Mouse (Mus musculus) gastrocnemius, postnatal 25 days (tissue): ENCODE results near the gene Mier1. TPM values are rescaled to one million over a fixed set of nuclear protein-coding genes. Genes with fewer than 3 reads are reported as not detected.
A peak's percentile ranks its signal among the peaks of the same experiment; 100 is the strongest.

Source experiments
- DNase-seq: peaks from one replicate; pipeline ENCODE4 v3.0.0; 2022
- long read RNA-seq, 2 experiments: library from polyadenylated mRNA; stranded (forward); transcript quantifications; one replicate each; pipeline ENCODE4 v2.0.0; 2021
- total RNA-seq, 2 experiments: library from RNA; stranded (reverse); gene quantifications; 1 replicate in 1 of 2; 2 replicates in 1 of 2; pipeline ENCODE4 v1.2.3; 2021

Gene Mier1
- total RNA-seq = 10 to 100 TPM; 17.3 to 20.3 TPM
- long read RNA-seq, experiment 1, full-length matches to known transcripts = 2 of 2 reads
- long read RNA-seq, experiment 1, partial matches to known transcripts = 0 of 2 reads
- long read RNA-seq, experiment 1, other reads (novel, unspliced or antisense) = 0 of 2 reads
- long read RNA-seq, experiment 2, full-length matches to known transcripts = 3 of 5 reads
- long read RNA-seq, experiment 2, partial matches to known transcripts = 0 of 5 reads
- long read RNA-seq, experiment 2, other reads (novel, unspliced or antisense) = 2 of 5 reads

DNA sequence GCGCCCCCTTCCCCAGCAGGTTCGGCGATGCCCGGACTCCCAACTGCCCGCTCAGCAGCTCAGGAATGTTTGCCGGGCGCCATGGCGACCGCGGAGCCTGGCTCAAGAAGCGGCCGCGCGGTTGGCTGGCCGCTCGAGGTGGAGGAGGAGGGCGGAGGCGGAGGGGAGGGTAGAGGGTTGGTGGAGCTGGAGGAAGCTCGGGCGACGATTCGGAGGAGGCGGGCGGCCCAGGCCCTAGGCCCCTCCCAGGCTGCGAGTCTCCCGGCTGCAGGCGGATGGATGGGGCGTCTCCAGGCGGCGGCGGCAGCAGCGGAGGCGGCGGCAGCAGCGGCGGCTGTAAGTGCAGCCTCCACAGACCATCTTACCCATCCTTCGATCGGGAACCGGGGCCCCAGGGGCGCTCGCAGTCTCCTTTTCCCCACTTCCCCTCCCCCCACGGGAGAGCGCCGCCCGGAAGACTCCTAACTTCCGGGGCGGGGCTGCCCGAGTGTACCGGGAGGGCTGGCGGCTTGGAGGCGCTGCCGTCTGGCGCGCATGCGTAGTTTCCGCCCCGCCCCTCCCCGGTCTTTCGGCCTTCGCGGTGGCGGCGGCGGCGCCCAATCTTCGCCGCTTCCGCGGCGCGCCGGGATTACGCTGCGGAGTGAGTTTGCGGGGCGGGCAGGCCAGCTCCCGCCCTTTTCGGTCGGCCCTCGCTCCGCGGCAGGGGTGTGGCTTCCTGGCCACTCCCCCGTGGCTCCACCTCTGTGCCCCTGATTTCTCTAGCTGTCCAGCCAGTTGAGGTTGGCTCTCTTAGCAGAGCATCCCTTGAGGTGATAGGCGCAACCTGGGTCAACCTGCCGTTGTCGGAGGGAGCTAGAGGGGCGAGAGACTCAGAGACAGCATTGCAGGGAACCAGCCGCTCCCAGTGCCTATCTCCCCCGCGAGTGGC, at the start of gene Mier1, which contains the start of gene Wdr78:
Gene Mier1 (plus strand): TSS at position 207 of the 928 bp plus-strand sequence.
Gene Wdr78 (minus strand): TSS at position 372 of the 928 bp plus-strand sequence.
- DNase-seq = peak; percentile 97

DNA sequence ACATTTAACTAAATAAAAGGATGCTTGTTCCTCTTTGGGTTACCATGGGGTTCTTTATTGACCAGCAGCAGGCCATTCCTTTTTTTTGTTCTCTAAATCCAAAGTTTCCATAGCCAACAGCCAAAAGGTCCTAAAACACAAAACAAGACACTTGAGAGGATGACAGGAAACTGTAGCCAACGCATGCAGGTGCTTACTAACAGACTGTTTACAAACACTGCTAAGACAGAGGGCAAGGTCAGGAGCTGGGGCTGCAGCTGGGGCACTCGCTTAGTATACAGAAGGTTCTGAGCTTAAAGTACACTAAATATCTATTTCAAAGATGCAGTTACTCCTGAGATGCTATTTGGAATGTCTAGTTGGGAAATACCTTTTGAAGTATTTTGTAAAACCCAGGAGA, 49.8 kb upstream of the Mier1 start:
- no peak for DNase-seq

DNA sequence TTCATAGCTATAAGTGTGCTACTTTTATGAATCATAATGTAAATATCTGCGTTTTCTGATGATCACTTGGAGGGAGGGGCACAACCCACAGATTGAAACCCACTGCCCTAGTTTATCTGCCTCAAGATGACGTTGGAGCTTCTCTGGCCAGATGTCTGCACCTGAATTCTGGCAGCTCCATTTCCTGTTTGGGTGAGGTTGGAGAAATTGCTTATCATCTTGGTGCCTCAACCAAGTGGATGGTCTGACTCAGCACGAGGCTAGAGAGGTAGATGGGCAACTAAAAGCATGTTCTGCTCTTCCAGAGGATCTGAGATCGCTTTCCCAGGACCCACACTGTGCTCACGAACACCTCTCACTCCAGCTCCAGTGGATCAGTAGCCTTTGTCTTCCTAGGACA, 49.2 kb upstream of the Mier1 start:
- DNase-seq = peak; percentile 8

DNA sequence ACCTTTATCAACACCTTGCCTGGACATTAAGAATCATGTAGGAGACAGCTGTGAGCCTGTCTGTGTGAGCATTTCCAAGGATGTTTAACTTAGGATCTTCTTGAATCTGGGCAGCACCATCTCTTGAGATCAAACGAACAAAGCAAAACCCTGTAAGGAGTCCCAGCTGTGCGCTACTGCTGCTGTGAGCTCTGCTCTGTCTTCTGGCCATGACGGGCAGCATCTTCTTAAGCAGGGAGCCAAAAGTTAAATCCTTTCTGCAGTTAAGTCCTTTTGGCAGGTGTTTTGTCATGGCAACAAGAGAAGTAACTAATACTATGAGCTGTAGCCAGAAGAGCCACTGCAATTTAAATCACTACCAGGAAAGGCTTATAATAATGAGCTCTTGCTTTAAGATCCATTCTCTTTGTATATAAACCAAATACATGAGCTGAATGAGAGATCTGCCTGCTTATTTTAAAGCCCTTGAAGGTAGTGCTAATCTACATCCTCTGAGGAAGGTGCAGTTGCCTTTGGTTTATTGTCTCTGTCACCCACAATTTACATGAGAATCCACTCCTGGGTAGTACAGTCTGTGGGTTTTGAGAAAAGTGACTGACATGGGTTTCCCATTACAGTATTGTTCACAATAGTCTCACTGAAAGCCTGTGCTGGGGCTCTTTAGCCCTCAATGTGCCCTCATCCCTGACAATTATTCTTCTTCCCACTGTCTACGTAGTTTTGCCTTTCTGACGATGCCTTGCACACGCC, 46.1 kb upstream of the Mier1 start:
- DNase-seq = no peak

DNA sequence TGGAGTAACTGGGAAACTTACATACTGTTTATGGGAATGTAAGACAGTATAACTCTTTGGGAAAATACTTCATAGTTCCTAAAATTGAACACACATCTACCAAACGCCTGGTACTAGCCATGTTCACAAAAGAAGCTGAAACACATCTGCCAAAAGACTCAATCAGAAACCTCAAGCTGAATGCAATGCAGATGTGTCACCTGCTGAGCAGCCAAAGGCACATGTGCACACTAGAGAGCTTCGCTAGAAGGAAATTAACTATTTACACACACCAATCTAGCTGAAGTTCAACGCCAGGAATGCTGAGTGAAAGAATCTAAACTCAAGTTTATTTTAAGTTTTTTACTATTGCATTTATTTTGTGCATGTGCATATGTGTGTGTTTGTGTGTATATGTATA, 43.6 kb upstream of the Mier1 start:
- no peak for DNase-seq

DNA sequence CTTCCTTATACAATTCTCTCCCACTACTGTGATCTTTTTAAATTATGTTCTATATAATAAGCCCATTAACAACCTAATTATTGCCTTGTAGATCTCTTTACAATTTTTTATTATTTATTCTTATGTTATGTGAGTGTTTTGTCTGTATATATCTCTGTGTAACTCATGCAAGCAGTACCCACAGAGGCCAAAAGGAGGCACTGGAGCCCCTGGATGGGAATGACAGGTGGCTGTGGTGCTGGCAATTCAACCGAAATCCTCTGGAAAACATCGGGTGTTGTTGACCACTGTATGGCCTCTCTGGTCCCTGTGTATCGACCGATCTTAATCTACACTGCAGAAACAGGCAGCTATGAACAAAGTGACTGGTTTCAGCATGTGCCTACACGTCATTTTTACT, 29.0 kb upstream of the Mier1 start:
- no peak for DNase-seq

DNA sequence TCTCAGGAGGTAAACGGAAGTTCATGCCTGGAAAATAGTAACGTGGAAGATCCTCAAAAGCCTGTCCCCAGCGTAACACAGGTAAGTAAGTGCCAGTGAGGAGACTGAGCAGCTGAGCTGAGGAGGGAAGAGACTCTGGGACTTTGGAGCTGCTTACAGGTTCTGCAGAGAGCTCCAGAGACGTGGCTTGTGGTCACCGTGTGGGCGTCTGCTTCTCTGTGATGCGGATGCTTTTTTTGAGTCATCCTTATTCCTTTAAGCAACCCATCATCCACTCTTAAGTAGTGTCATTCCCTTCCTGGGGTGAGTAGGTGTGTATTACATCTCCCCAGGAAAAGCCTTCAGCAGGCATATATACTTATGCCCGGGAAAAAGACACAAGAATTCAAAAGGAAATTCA, 18.3 kb upstream of the Mier1 start:
- no peak for DNase-seq

DNA sequence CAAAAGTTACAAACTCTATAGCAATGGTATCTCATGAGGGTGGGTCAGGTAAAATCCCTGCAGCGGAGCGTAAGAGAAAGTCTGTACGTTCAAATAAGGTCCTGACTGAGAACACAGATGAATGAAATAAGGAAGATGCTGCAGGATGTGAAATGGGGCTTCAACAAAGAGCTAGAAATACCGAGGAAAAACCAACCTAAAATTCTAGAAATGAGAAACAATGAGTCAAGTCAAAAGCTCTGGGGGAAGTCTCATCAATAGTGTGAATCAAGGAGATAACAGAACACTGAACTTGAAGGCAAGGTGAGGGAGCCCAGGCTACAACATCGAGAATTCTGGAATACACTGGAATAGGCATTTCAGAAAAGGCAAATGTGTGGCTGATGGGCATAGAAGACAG, 15.7 kb upstream of the Mier1 start:
- DNase-seq = no peak

DNA sequence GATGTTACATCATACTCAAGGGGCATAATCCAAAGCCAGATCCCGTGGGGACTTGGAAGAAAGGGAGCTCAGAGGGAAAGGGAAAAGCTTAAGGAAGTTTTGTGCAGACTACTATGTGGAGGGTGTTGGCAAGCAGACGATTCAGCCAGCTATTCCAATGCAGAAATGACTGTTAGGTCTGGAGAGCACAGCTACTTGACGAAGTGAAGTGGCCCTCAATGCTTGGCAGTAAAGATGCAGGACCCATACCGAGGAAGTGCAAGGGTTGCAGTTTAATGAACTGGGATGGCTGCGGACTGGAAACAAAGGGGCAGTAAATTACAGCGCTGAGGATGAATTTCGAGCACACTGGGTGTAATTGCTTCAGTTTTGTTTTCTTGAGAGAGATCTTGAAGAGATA, 1.5 kb upstream of the Mier1 start:
- no peak for DNase-seq

DNA sequence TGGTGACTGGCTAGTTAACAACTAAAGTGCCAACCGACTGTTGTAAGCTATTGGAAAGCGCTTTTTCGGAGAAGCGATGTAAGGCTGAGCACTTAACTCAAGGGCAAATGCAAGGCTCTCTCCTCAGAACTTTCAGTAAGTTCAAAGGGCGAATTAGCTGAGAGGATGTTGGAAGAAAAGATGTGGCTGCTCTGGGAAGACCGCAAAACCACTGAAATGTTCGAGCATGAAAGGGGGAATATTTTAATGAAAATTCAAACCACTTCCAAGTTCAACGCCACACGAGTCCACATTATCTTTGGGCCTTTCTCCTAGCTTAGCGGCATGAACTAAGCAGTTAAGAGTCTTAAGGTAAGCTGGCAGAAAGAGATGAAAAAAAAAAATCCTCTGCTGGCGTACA, 788 bp upstream of the Mier1 start:
- no peak for DNase-seq

DNA sequence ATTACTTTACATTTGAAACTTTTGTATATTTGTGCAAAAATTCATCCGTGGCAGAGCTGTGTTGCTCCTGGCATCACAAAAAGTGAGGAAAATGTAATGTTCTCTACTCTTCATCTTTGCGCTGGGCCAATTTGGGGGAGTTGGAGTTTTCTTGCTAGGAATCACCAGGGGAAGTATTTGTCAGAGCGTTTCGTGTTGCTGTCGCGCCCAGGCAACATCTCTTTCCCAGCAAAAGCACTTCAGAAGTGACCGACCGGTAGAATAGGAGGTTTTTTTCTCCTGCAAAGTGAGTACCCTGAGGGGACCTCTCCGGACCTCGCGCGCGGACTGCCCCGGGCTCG, 4.7 kb downstream of the Mier1 start:
- no peak for DNase-seq

DNA sequence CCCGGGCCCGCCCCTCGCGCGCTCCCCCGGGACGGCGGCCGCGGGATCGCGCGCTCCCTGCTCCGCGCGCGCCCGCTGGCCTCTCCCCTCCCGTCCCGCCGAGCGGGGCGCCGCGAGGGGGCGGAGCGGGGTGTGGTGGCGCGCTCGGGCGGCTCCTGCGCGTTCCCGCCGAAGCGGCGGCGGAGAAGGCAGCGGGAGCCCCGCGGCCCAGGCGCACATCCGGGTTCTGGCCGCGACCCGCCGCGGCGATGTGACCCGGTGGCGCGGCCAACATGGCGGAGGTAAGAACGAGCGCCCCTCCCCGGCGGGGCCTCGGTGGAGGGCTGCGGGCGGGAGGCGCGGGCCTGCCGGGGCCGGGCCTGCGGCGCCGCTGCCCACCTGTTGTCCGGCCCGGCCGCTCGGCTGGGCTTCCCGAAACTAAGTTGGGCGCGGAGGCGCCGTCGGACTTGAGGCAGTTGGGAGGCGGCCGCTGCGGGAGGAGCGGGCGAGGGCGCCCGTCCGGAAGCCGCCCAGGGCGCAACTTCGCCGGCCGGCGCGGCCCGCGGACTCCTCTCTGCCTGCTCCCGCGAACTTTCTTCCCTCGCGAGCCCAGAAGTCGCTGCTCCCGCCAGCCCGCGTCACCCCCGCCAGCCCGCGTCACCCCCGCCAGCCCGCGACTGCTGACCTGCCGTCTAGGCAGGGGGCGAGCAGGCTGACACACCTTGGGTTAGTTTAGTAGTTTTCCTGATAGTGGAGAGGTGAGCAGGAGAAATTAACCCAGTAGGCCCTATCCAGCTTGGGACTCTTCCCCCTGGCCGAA, 5.2 kb downstream of the Mier1 start:
- DNase-seq = peak; percentile 89

DNA sequence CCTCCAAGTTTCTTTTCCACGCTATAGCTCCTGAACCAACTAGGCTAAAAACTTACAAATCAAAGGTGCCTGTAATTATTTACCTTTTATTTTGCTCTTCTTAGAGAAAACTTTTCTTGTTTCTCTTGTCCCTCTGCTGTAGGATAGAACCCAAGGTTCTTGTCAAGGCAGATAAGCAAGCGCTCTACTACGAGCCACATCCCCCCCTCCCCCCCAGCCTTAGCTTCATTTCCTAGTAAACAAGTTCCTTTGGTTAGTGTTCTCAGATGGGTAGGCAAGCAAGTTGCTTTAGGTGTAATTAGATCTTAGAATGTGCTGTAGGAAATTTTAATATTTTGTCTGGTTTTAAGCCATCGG, 5.8 kb downstream of the Mier1 start:
- DNase-seq = no peak

DNA sequence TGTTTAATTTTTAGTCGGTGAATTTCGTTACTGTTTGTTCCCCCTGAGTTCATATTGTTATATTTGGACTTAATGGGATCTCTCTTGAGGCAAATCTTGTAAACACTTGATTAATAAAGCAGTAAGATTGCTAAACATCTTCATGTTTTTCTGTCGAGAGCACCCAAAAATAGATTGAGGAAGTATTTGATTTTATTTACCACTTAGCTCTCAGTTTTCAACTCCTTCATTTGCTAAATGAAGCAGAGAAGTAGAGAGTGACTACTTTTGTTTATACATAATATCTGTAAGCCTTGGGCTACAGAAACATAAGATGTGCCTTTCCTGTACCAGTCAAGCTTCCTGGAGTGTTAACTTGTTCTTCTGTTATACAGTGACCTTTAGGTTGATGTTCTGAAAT, 6.2 kb downstream of the Mier1 start:
- no peak for DNase-seq

DNA sequence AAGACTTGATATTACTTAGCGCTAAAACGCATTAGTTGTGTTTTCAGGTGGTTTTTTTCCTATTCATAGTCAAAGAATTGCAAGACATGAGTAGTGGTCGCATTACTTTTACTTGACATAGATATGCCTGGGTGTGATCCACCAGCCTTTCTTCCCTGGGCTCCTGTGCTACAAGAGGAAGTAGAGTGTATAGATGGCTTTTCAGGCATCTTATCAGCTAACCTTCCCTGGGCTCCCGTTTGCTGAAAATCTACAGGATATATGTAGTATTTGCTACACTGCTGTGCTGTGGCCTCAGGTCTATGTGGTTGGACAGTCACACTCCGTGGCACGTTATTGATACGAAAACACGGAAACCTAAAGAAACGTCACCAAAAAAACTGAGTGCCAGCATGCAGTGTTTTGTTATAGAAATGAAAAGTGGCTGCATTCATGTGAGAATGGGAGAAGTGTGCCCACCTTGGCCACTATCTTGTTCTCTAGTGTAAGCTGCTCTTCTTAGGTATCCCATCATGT, 6.7 kb downstream of the Mier1 start:
- DNase-seq = no peak

DNA sequence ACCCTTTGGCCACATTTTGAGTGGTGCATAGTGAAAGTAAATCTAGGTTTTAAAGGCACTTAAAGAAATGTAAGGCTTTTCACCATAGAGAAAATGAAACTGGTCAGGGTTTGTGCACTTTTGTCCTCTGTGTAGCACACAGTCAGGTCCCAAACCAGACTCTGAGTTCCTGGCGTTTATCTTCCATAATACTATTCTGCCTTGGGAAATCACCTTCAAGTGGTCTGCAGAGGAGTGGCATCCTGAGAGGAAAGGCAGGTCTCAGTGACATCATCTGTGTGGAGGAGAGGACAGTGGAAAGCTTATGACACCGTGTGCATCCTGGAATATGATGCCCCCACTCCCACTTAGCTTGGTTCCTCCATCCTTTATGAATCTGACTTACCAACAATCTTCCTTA, 8.9 kb downstream of the Mier1 start:
- DNase-seq = no peak

DNA sequence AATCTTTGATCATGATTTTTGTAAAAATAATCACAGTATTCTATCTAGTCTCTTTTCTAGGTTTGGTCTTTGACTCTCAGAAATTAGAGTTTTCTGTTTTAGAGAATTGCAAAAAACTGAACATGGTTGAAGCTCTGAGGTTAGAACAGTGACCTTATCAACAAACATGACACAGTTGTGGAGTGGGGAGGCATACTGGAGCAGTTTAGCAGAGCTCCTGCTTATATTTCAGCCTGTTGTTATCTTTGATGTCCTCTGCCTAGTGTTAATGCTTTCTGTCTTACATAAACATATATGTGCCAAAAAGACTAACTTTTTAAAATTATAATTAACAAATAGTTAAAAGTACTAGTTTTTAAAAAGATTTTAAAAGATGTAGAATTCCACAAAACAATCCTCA, 9.4 kb downstream of the Mier1 start:
- DNase-seq = no peak

DNA sequence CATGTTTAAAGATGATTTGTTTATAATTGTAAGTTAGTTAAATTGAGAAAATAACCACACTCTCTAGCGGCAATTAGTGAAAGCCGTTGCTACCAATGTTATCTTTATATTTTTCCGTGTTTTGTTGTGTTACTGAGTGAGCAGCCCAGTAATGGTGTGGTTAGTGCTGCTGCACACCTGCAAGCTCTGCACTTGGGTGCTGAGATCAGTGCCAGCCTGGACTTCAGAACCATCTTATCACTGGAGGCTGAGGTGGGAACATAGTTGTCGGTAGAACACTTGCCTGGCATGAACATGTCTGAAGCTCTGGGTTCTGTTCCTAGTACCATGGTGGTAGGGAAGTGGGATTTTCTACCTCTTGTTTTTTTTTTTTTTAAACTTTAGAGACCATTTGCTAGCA, 12.3 kb downstream of the Mier1 start:
- no peak for DNase-seq

DNA sequence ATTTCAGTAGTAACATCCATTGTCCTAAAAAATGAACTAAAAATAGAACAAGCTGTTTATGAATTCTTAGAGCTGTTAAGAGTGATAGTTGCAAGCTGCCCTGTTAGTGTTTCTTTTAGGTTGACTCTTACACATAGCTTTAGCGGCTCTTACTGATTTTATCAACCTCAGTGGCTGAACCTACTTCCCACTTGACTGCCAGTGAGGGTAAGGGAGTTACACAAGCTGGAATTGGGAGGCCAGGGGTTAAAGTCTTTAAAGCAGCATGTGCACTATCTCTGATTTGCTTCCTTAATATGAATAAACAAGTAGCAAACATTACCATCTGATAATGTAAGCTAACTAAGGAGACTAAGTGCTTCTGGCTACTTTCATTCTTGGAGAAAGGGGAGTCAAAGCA, 22.8 kb downstream of the Mier1 start:
- no peak for DNase-seq

DNA sequence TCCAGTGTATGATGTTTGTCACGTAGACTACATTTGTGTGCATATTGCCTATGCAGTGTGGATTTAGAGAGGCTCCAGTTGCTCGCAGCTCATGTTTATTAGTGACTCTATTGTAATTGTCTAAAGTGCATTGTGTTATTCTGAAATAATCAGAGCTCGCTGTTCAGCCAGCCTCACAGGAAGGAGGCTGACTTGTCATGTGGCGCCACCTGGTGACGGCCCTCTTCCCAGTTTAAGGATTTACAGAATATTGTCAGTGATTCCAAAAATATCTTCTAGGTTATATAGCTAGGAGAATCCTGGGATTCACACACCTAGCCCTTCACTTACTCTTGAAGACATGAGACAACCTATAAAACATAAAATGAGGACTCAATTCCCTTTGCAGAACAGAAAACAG, 32.1 kb downstream of the Mier1 start:
- DNase-seq = peak; percentile 32

DNA sequence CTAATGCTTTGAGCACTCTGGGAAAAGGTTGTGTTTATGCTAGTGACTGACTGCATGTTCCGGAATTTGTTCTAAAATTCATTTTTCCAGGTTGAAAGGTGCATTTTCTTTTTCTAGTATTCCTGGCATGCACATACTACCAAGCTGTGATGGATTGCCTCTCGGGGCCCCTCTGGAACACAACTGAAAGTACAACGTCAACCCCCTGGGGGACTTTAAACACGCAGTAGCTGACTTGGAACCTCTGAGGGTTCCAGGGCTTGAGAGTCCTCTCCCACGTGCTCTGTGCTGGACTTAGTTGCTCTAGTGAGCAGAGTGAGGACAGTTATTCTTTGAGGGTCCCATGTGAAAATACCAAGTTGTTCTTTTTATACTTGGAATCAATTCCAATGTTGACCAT, 37.8 kb downstream of the Mier1 start:
- DNase-seq = no peak

DNA sequence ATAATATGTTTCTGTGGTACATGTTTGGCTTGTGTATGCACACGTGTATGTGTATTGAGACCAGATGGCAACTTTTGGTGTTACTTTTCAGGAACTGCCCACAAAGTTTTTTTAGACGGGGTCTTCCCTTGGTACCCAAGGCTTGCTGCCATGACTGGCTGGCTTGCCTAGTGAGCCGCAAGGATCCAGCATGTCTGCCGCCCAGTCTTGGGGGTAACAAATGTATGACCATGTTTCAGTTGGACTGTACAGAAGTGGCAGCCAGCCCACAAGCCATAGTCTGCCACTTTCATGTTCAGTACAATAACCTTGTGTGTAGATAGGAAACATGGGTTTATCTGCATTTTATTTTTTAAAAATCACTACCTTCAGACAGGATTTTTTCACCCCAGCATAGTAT, 44.6 kb downstream of the Mier1 start:
- DNase-seq = no peak
